Mouse (Mus musculus) ES-E14 (cell line): Measurements from ENCODE around the gene P4ha2. TPM values are rescaled to one million over a fixed set of nuclear protein-coding genes. Genes with fewer than 3 reads are reported as not detected.

ENCODE experiments used
- DNase-seq: peaks from one replicate; pipeline ENCODE4 v3.0.0-alpha.2; 2013; ENCODE audit warnings: low read depth, low spot score
- H3K27ac ChIP-seq: 2 replicates; pipeline ENCODE4 v1.5.1; 2012; ENCODE audit warnings: low read depth, mild to moderate bottlenecking, low read length, moderate library complexity, mixed read lengths; ENCODE audit not compliant: poor library complexity, insufficient read depth, severe bottlenecking
- H3K36me3 ChIP-seq: 2 replicates; pipeline ENCODE4 v1.6.1; 2012; ENCODE audit warnings: mild to moderate bottlenecking, low read length, moderate library complexity, mixed read lengths; ENCODE audit not compliant: control insufficient read depth, poor library complexity, insufficient read depth, severe bottlenecking
- H3K4me1 ChIP-seq, 2 experiments: fragments of 150-350 bp in 1 of 2; sonication (generic) in 1 of 2; 2 replicates each; pipeline ENCODE4 v1.6.1; 2012; ENCODE audit warnings: low read length in 2 of 2, mild to moderate bottlenecking in 1 of 2, mixed read lengths in 1 of 2; ENCODE audit not compliant: control insufficient read depth in 2 of 2, insufficient read depth in 2 of 2, poor library complexity in 1 of 2
- H3K4me3 ChIP-seq, 2 experiments: fragments of 150-350 bp in 1 of 2; sonication (generic) in 1 of 2; 2 replicates each; pipeline ENCODE4 v1.5.1; 2012; ENCODE audit warnings: low read length in 2 of 2, low read depth in 1 of 2, mild to moderate bottlenecking in 1 of 2, mixed read lengths in 1 of 2; ENCODE audit not compliant: insufficient read depth in 1 of 2, poor library complexity in 1 of 2, severe bottlenecking in 1 of 2
- H3K9ac ChIP-seq: 2 replicates; pipeline ENCODE4 v1.6.1; 2012; ENCODE audit warnings: low read depth, mild to moderate bottlenecking, low read length, mixed read lengths; ENCODE audit not compliant: poor library complexity, insufficient read depth, severe bottlenecking
- H3K9me3 ChIP-seq: fragments of 150-350 bp; sonication (generic); 2 replicates; pipeline ENCODE4 v1.6.1; 2012; ENCODE audit warnings: low read depth, mild to moderate bottlenecking, low read length; ENCODE audit not compliant: control insufficient read depth, insufficient read depth
- CHD2 ChIP-seq: IDR thresholded peaks from 2 replicates; pipeline ENCODE4 v1.6.1; 2014; ENCODE audit warnings: mild to moderate bottlenecking, low read depth, low read length, inconsistent platforms
- HCFC1 ChIP-seq: IDR thresholded peaks from 2 replicates; pipeline ENCODE4 v1.6.1; 2012; ENCODE audit warnings: low read length, inconsistent platforms, borderline replicate concordance; ENCODE audit not compliant: insufficient read depth
- MAFK ChIP-seq: IDR thresholded peaks from 2 replicates; pipeline ENCODE4 v1.6.1; 2014; ENCODE audit warnings: mild to moderate bottlenecking, low read depth, low read length, inconsistent platforms; ENCODE audit not compliant: insufficient read depth
- ZC3H11A ChIP-seq: IDR thresholded peaks from 2 replicates; pipeline ENCODE4 v1.6.1; 2012; ENCODE audit warnings: low read depth, mild to moderate bottlenecking, inconsistent platforms, low read length, borderline replicate concordance
- ZNF384 ChIP-seq: IDR thresholded peaks from 2 replicates; pipeline ENCODE4 v1.6.1; 2012; ENCODE audit warnings: low read depth, low read length, inconsistent platforms
- in situ Hi-C, 2 experiments: fragments of 600-800 bp; cut with MboI; formaldehyde crosslinking; loops; one replicate each; pipeline ENCODE4 v1.15.1; 2025; ENCODE audit warnings: low sequenced_read_pairs in 2 of 2, inconsistent platforms in 1 of 2; ENCODE audit not compliant: unreplicated experiment in 2 of 2
- total RNA-seq: library from RNA; depleted of rRNA; stranded (reverse); fragments of 300-350 nt; gene quantifications from 2 replicates; pipeline ENCODE4 v1.2.3, GENCODE M21; 2012

Gene P4ha2
- total RNA-seq, 1 experiment: 53.2 TPM

DNA sequence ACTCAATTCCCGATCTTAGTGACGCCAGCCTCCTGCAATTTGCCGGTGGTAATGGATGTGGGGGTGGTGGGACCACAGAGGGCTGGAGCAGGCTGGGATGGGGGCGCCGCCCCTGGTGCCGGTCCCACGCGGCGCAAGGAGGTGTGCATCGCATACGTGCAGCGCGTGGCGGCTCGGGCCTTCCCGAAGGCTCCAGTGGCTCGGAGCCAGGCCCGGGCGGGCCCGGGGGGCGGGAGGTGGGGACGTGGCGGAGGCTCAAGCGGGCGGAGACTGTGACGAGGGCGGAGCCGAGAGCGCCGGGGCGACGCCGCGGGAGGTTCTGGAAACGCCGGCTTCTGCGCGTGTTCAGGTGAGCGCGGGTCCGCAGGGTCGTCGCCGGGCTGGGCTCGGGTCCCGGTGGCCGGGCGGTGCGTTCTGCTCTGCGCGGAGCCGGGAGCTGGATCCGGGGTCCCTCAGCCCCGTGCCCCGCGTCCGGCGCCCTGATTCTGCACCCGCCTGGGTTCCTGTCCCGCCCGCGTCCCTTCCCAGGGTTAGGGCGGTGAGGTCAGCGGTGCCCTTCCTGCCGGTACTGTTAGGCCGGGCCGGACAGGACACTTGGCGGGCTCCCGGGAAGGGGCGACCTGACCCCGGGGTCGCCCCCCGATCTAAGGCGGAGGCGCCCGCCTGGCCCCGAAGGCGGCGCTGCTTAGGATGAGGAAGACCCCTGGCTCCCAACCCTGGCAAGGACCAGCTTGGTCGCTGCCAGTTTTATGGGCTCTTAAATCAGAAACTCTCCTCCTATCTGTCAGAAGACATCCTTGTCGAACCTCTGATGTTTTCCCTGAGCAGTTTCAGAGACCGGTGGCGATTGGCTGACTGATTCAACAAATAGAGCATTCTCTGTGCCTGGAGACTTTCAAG is 1.0 kb downstream of the P4ha2 start:
- in situ Hi-C loops: no loop called here
- Histone ChIP-seq H3K27ac (no peak overlapping the region), H3K9me3 (no peaks in the 10 kb centered on the region), H3K9ac (peak overlapping the region; percentile 79), H3K4me1 (peaks cover 2 to 4% of the 10 kb centered on the region in 2 experiments; a peak in 1 of 4 replicates), H3K4me3 (peak overlapping the region; percentile 78 to 81), H3K36me3 (no peaks in the 10 kb centered on the region)
- TF ChIP-seq HCFC1: no peak
- TF ChIP-seq MAFK: no peak
- TF ChIP-seq ZNF384: no peak
- TF ChIP-seq CHD2: no peak
- no peak for TF ChIP-seq ZC3H11A
- DNase-seq: no peak

DNA sequence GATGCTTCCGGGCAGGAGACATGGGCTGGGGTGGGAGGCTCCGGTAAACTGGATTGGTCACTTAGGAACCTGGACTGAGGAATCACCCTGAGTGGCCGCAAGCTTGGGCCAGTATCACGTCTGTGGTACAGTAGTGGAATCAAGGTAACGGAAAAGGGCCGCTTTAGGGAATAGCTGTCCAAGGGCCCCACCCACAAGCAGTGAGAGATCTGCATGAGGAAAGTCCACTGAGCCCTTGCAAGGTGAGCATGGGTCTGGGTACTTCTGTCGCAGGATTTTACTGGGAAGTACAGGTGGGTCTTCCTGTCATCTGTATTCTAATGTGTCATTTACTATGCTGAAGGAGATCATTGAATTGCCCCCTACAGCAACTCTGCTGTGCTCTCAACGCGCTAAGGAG is 1.8 kb downstream of the P4ha2 start:
- Histone ChIP-seq H3K4me1 (peaks cover 2 to 4% of the 10 kb centered on the region in 2 experiments; a peak in 1 of 4 replicates), H3K27ac (no peak overlapping the region), H3K9ac (no peak overlapping the region), H3K9me3 (no peaks in the 10 kb centered on the region), H3K4me3 (no peak overlapping the region), H3K36me3 (no peaks in the 10 kb centered on the region)
- no peak for DNase-seq
- no peak for TF ChIP-seq HCFC1
- TF ChIP-seq ZNF384: no peak
- TF ChIP-seq MAFK: no peak
- no peak for TF ChIP-seq ZC3H11A
- no peak for TF ChIP-seq CHD2
- in situ Hi-C loops: no loop called here

DNA sequence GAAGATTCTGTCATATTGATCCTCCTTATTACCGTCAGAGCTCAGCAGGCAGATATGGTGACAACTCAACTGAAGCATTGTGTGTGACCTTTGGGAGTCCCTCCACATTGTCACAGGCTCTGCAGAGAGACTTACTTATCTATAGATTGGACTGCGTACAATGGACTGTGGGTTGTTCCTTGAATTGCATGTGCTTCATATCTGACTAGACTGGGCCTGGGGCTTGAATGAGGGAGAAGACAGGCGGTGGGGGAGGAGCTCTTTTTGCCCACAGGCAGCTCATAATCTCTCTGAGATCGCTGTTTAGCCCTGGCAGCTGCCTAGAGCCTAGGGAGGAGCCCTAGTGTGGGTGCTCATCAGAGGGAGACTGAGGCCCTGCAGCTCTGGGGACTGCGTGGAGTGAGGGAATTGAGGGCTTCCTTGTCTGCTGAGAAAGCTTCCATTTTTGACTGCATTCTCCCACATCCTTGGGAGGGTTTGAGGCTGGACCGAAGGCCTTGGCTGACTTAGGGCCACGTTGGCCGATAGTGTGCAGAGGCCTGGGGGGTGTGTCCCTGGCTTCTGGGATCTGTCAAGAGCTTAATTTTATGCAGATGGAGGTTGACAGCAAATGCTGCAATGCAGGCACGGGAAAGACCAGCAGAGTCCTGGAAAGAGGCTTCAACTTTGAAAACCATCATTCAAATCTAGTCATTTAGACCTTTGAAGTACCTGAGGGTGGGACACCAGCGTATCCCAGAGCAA is 3.0 kb downstream of the P4ha2 start:
- TF ChIP-seq CHD2 (no peak), ZC3H11A (no peak), HCFC1 (no peak), MAFK (no peak), ZNF384 (no peak)
- Histone ChIP-seq H3K4me1 (peaks cover 2 to 4% of the 10 kb centered on the region in 2 experiments; a peak in 1 of 4 replicates), H3K27ac (no peak overlapping the region), H3K4me3 (no peak overlapping the region), H3K9ac (no peak overlapping the region), H3K9me3 (no peaks in the 10 kb centered on the region), H3K36me3 (no peaks in the 10 kb centered on the region)
- in situ Hi-C loops: no loop called here
- no peak for DNase-seq

DNA sequence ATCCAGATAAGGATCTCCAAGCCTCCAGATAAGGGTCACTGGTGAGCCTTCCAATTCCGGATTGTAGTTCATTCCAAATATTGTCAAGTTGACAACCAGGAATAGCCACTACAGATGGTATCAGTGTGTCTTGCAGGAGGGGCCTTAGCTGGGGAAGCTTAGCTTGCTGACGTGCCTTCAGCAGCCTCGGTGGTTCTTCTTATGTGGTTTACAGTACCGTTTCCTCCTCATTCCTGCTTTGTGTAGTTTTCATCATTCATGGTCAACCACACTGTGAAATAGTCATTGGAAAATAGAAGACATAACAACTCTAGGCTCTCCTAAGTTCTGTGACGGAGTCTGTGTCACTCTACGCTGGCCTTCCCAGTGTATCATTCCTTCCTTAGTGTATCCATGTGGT is 5.1 kb downstream of the P4ha2 start:
- Histone ChIP-seq H3K4me3 (no peak overlapping the region), H3K9ac (no peak overlapping the region), H3K27ac (no peak overlapping the region), H3K4me1 (peaks cover 2 to 4% of the 10 kb centered on the region in 2 experiments; a peak in 1 of 4 replicates), H3K9me3 (no peaks in the 10 kb centered on the region), H3K36me3 (no peaks in the 10 kb centered on the region)
- DNase-seq: no peak
- TF ChIP-seq HCFC1 (no peak), CHD2 (no peak), MAFK (no peak), ZNF384 (no peak), ZC3H11A (no peak)
- in situ Hi-C loops: no loop called here
